In the genomic region with DNA sequence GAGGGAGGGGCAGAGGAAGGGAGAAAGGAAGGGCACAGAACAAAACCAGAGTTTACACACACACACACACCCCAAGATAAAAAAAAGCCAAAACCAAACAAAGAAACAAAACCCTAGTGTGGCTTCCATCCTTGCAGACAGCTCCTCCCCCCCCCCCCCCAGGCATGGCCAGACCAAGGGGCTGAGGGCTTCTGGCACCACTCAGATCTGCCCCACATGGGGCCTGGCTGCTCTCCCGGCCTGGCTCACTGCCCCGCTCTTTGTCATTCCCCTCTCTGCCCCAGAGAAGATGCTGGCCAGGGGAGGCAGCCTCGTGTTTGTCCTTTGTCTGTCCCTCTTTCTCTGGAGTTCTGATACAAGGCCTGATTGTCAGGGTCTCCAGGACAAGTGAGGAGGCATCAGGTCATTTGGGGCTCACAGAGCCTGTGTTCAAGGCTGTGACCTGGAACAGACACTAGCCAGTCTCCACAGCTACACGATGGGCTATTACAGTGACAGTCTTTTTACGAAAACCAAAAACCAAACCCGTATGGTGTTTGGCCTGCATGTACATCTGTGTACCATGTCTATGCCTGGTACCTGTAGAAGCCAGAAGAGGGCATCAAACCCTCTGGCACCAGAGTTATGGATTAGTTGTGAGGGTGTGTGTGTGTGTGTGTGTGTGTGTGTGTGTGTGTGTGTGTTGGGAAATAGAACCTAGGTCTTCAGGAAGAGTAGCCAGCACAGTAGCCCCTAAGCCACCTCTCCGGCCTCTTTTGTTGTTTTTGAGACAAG, we compare ENCODE assay signal across 8 mouse cellular contexts. TPM values are rescaled to one million over a fixed set of nuclear protein-coding genes. Genes with fewer than 3 reads are reported as not detected.
DNase-seq lines count a peak whose midpoint lies in the region; ATAC-seq lines count a peak whose summit lies in the region.

No protein-coding gene starts in this region.

- no peak overlapping the region for H3K9ac ChIP-seq in forebrain, embryonic 11.5 days (ENCODE audit: low read length)

- 74% methylated on average over 7 of the region's 7 CpGs for WGBS in forebrain, embryonic 10.5 days
- 69% methylated on average over 7 of the region's 7 CpGs for WGBS in forebrain, embryonic 11.5 days
- WGBS in limb, embryonic 10.5 days, result 81% methylated on average over 7 of the region's 7 CpGs

- no peak overlapping the region for H3K4me2 ChIP-seq in forebrain, embryonic 11.5 days (ENCODE audit: low read depth, low read length, severe bottlenecking)

- no peaks in the 10 kb centered on the region for H3K9me3 ChIP-seq in forebrain, embryonic 10.5 days
- H3K9me3 ChIP-seq in forebrain, embryonic 11.5 days (ENCODE audit: control insufficient read depth, low read length), result no peaks in the 10 kb centered on the region
- H3K9me3 ChIP-seq in limb, embryonic 10.5 days (replicated peaks), result no peaks in the 10 kb centered on the region

- H3K36me3 ChIP-seq in forebrain, embryonic 10.5 days (replicated peaks), result peaks cover 9% of the 10 kb centered on the region
- H3K36me3 ChIP-seq in forebrain, embryonic 11.5 days (ENCODE audit: control insufficient read depth, insufficient read depth, low read length), result no peaks in the 10 kb centered on the region
- no peaks in the 10 kb centered on the region for H3K36me3 ChIP-seq in limb, embryonic 10.5 days

- no peak overlapping the region for H3K4me3 ChIP-seq in forebrain, embryonic 10.5 days
- no peak overlapping the region for H3K4me3 ChIP-seq in forebrain, embryonic 11.5 days (ENCODE audit: low read depth, low read length)
- H3K4me3 ChIP-seq in limb, embryonic 10.5 days, result no peak overlapping the region

- no peak for ATAC-seq in forebrain, embryonic 11.5 days (replicated peaks; ENCODE audit: low FRiP score)
- ATAC-seq in CD4-positive, CD25-positive, alpha-beta regulatory T cell, adult 4 months, result no peak

- H3K27ac ChIP-seq in forebrain, embryonic 10.5 days, result 0 out of 2 replicates have a peak overlapping the region, but pooled peaks have one; percentile 13
- no peak overlapping the region for H3K27ac ChIP-seq in forebrain, embryonic 11.5 days (ENCODE audit: low read depth, low read length)
- peak overlapping the region; percentile 54; the same call in 1 of the 2 replicates for H3K27ac ChIP-seq in limb, embryonic 10.5 days

- no peak for DNase-seq in forebrain, embryonic 10.5 days (ENCODE audit: extremely low spot score, low spot score)
- no peak for DNase-seq in forebrain, embryonic 11.5 days (ENCODE audit: low spot score)
- peak; percentile 95 to 96 for DNase-seq in cerebellum, postnatal 10 days
- peak; percentile 91 for DNase-seq in heart, postnatal 4 days
- DNase-seq in limb, embryonic 10.5 days (ENCODE audit: low spot score), result no peak
- no peak for DNase-seq in thymus, postnatal 0 days (ENCODE audit: low spot score)
- DNase-seq in urinary bladder, postnatal 4 days (ENCODE audit: low spot score in 2 of 2), result no peak

- peaks cover 14% of the 10 kb centered on the region for H3K4me1 ChIP-seq in forebrain, embryonic 10.5 days
- H3K4me1 ChIP-seq in forebrain, embryonic 11.5 days (replicated peaks; ENCODE audit: control insufficient read depth, insufficient read depth, low read length), result no peaks in the 10 kb centered on the region
- H3K4me1 ChIP-seq in limb, embryonic 10.5 days, result peaks cover 30% of the 10 kb centered on the region

- H3K27me3 ChIP-seq in forebrain, embryonic 10.5 days (ENCODE audit: poor library complexity, severe bottlenecking), result no peaks in the 10 kb centered on the region
- no peaks in the 10 kb centered on the region for H3K27me3 ChIP-seq in forebrain, embryonic 11.5 days (ENCODE audit: control insufficient read depth, insufficient read depth, low read length)
- no peaks in the 10 kb centered on the region for H3K27me3 ChIP-seq in limb, embryonic 10.5 days (ENCODE audit: low read depth, poor library complexity, severe bottlenecking)

RNA-seq across cellular contexts. Expression of a gene that starts 20.0 kb away (rescaled TPM):
- polyA plus RNA-seq in forebrain, embryonic 10.5 days (2016; fragmentation: Nextera tagmentation; extraction: Ambion mirVana), result 7.7 and 11.1 TPM in 2 replicates
- polyA plus RNA-seq in forebrain, embryonic 11.5 days (2014; fragmentation: Nextera tagmentation; extraction: Ambion mirVana), result 7.3 and 8.6 TPM in 2 replicates
- total RNA-seq in heart, postnatal 4 days (2021), result 10 to 100 TPM; 29.6 to 42.2 TPM
- polyA plus RNA-seq in limb, embryonic 10.5 days (2016; fragmentation: Nextera tagmentation; extraction: Ambion mirVana), result 7.1 and 8.3 TPM in 2 replicates
- 9.8 and 11.0 TPM in 2 replicates for polyA plus RNA-seq in thymus, postnatal 0 days (2015; fragmentation: Nextera tagmentation; extraction: Ambion mirVana)
- polyA plus RNA-seq in CD4-positive, CD25-positive, alpha-beta regulatory T cell, adult 4 months (2017; shearing (Covaris generic)), result 10 to 100 TPM; 11.0 to 12.1 TPM

RNA-seq across cellular contexts. Expression of a gene that starts 38.6 kb away (rescaled TPM):
- polyA plus RNA-seq in forebrain, embryonic 10.5 days (2016; fragmentation: Nextera tagmentation; extraction: Ambion mirVana), result 50.8 and 51.2 TPM in 2 replicates
- 60.2 and 61.4 TPM in 2 replicates for polyA plus RNA-seq in forebrain, embryonic 11.5 days (2014; fragmentation: Nextera tagmentation; extraction: Ambion mirVana)
- 10 to 100 TPM; 42.3 to 49.1 TPM for total RNA-seq in heart, postnatal 4 days (2021)
- 40.5 and 42.6 TPM in 2 replicates for polyA plus RNA-seq in limb, embryonic 10.5 days (2016; fragmentation: Nextera tagmentation; extraction: Ambion mirVana)
- polyA plus RNA-seq in thymus, postnatal 0 days (2015; fragmentation: Nextera tagmentation; extraction: Ambion mirVana), result 32.4 and 32.8 TPM in 2 replicates
- 10 to 100 TPM; 17.8 to 22.1 TPM for polyA plus RNA-seq in CD4-positive, CD25-positive, alpha-beta regulatory T cell, adult 4 months (2017; shearing (Covaris generic))

Comparison
In these comparisons a context has a peak if more than half of its experiments do, and no peak if none do; other contexts are left out.
1. DNase-seq: peak in cerebellum, postnatal 10 days (2 of 2) and heart, postnatal 4 days (single experiment); none in forebrain, embryonic 10.5 days (single experiment), forebrain, embryonic 11.5 days (single experiment), limb, embryonic 10.5 days (single experiment), thymus, postnatal 0 days (single experiment) and urinary bladder, postnatal 4 days (0 of 2).